Mouse (Mus musculus) kidney, adult 2 months (tissue): ENCODE measurements at regions not wholly inside any gene's neighbourhood (a gene's known extent, or its start where the extent isn't known, plus 50 kb on each side); places are given as distances from the start of the nearest gene placed in this dataset.

ENCODE experiments used
- CTCF ChIP-seq: fragments of 200-500 bp; conservative IDR thresholded peaks from 2 replicates; pipeline ENCODE4 v1.5.1; 2011; ENCODE audit warnings: low read depth, mild to moderate bottlenecking, control low read depth, low read length, moderate library complexity, mixed read lengths; ENCODE audit not compliant: insufficient read depth, insufficient read length
- POLR2A ChIP-seq: fragments of 200-500 bp; IDR thresholded peaks from one replicate; pipeline ENCODE4 v1.6.1; 2011; ENCODE audit warnings: low read depth, low read length, control low read depth

GRCm38 (mm10) chr7:98768460-98768859, 65.6 kb downstream of the Thap12 start:
- TF ChIP-seq POLR2A (no peak), CTCF (no peak)
